In genomic region chr1:175867558-175867957, GRCm38 (mm10) we compare ENCODE assay signal across 9 mouse cellular contexts. TPM values are rescaled to one million over a fixed set of nuclear protein-coding genes. Genes with fewer than 3 reads are reported as not detected.
DNase-seq lines count a peak whose midpoint lies in the region; ATAC-seq lines count a peak whose summit lies in the region.
"Had no signal": no experiment of that assay in that cellular context is flagged by ENCODE, and none has a peak within 500 bp of the region (broad histone marks: within the 10 kb centered on the region; RNA-seq: fewer than 3 reads in every experiment).

No protein-coding gene starts in this region.

- 28% methylated on average over 5 of the region's 5 CpGs for WGBS in neural tube, embryonic 13.5 days
- 29% methylated on average over 5 of the region's 5 CpGs for WGBS in neural tube, embryonic 15.5 days

- H3K4me2 ChIP-seq in neural tube, embryonic 13.5 days, result no peak overlapping the region
- no peak overlapping the region for H3K4me2 ChIP-seq in neural tube, embryonic 15.5 days

- peak; percentile 12 to 33 for DNase-seq in heart, adult 18-20 months
- DNase-seq in heart, postnatal 25 days (ENCODE audit: low spot score), result no peak
- no peak for DNase-seq in neural tube, embryonic 10.5 days (ENCODE audit: extremely low spot score, low spot score)
- DNase-seq in embryo, embryonic 11 days, result peak; percentile 54
- peak; percentile 43 for DNase-seq in retina, embryonic 14.5 days (ENCODE audit: low spot score)
- no peak for DNase-seq in urinary bladder, postnatal 10 days (ENCODE audit: low spot score)

- no peaks in the 10 kb centered on the region for H3K9me3 ChIP-seq in neural tube, embryonic 13.5 days
- H3K9me3 ChIP-seq in neural tube, embryonic 15.5 days (replicated peaks), result no peaks in the 10 kb centered on the region

- peak; percentile 71; the same call in 1 of the 2 replicates for ATAC-seq in neural tube, embryonic 13.5 days (ENCODE audit: low read depth)
- no peak for ATAC-seq in neural tube, embryonic 15.5 days (ENCODE audit: low FRiP score)

- H3K27ac ChIP-seq in neural tube, embryonic 13.5 days (replicated peaks), result no peak overlapping the region
- no peak overlapping the region for H3K27ac ChIP-seq in neural tube, embryonic 15.5 days (replicated peaks)

- intact Hi-C loops in heart, postnatal 25 days (cut with DNase I), result loop anchor here (5.0 kb wide), 1 partner anchor 180 kb away; no protein-coding TSS in a partner anchor

- H3K4me1 ChIP-seq in neural tube, embryonic 13.5 days (replicated peaks), result peaks cover 15% of the 10 kb centered on the region; the same call in 1 of the 2 replicates
- 0 out of 2 replicates have a peak, but pooled peaks cover 7% of the 10 kb centered on the region for H3K4me1 ChIP-seq in neural tube, embryonic 15.5 days

- H3K36me3 ChIP-seq in neural tube, embryonic 13.5 days, result no peaks in the 10 kb centered on the region
- no peaks in the 10 kb centered on the region for H3K36me3 ChIP-seq in neural tube, embryonic 15.5 days

- no peak overlapping the region for H3K9ac ChIP-seq in neural tube, embryonic 13.5 days
- no peak overlapping the region for H3K9ac ChIP-seq in neural tube, embryonic 15.5 days (replicated peaks)

- no peaks in the 10 kb centered on the region for H3K27me3 ChIP-seq in neural tube, embryonic 13.5 days
- no peaks in the 10 kb centered on the region for H3K27me3 ChIP-seq in neural tube, embryonic 15.5 days (replicated peaks)

- H3K4me3 ChIP-seq in neural tube, embryonic 13.5 days, result no peak overlapping the region
- no peak overlapping the region for H3K4me3 ChIP-seq in neural tube, embryonic 15.5 days (replicated peaks)

RNA-seq across cellular contexts. Expression of gene Exo1, which starts 12.8 kb away (rescaled TPM):
- under 1 TPM; 0.42 to 0.46 TPM for total RNA-seq in heart, adult 18-20 months (2021)
- under 1 TPM; 0.18 to 0.22 TPM for total RNA-seq in heart, postnatal 25 days (2021)
- polyA plus RNA-seq in neural tube, embryonic 13.5 days (2015; fragmentation: Nextera tagmentation; extraction: Ambion mirVana), result 7.9 and 12.9 TPM in 2 replicates
- polyA plus RNA-seq in neural tube, embryonic 15.5 days (2015; fragmentation: Nextera tagmentation; extraction: Ambion mirVana), result 4.3 and 17.4 TPM in 2 replicates

RNA-seq across cellular contexts. Expression of gene Gm38100, which starts 52.6 kb away (rescaled TPM):
- total RNA-seq in heart, adult 18-20 months (2021), result not detected
- total RNA-seq in heart, postnatal 25 days (2021), result not detected
- not detected in 2 replicates for polyA plus RNA-seq in neural tube, embryonic 13.5 days (2015; fragmentation: Nextera tagmentation; extraction: Ambion mirVana)
- not detected in 2 replicates for polyA plus RNA-seq in neural tube, embryonic 15.5 days (2015; fragmentation: Nextera tagmentation; extraction: Ambion mirVana)
- polyA plus RNA-seq: stomach, embryonic 16.5 days had no signal

Comparison
In these comparisons a context has a peak if more than half of its experiments do, and no peak if none do; other contexts are left out.
1. DNase-seq: peak in heart, adult 18-20 months (2 of 2), embryo, embryonic 11 days (single experiment) and retina, embryonic 14.5 days (single experiment); none in heart, postnatal 25 days (single experiment), neural tube, embryonic 10.5 days (single experiment) and urinary bladder, postnatal 10 days (single experiment).